Mouse (Mus musculus): ENCODE measurements around the gene Zfp398. TPM values are rescaled to one million over a fixed set of nuclear protein-coding genes. Genes with fewer than 3 reads are reported as not detected.

Gene Zfp398
- polyA plus RNA-seq (2016; fragmentation: Nextera tagmentation; extraction: Ambion mirVana): 4.7 and 5.4 TPM in 2 replicates

GRCm38 (mm10) chr6:47835482-47835983 is at the start of gene Zfp398:
Gene Zfp398, plus strand, starts transcription at chr6:47835661.
- peak; percentile 97 for DNase-seq (ENCODE audit: low spot score)
- Histone ChIP-seq H3K4me3 (peak within 1 kb of the TSS; percentile 95), H3K27me3 (ENCODE audit: insufficient read depth, poor library complexity, severe bottlenecking) (no peaks in the 10 kb centered on the region), H3K27ac (peak within 1 kb of the TSS; percentile 94), H3K36me3 (no peaks in the 10 kb centered on the region), H3K4me1 (peaks cover 6% of the 10 kb centered on the region), H3K9me3 (no peaks in the 10 kb centered on the region)
- under 1% methylated on average over 52 of the region's 52 CpGs for WGBS

- H3K36me3 ChIP-seq: no peaks in the 10 kb centered on the region
Measured at GRCm38 (mm10) chr6:47787941-47788736, 47.3 kb upstream of the Zfp398 start.

GRCm38 (mm10) chr6:47788821-47789220 is 46.6 kb upstream of the Zfp398 start:
- Histone ChIP-seq H3K27me3 (ENCODE audit: insufficient read depth, poor library complexity, severe bottlenecking) (no peaks in the 10 kb centered on the region), H3K9me3 (no peaks in the 10 kb centered on the region), H3K4me3 (peak overlapping the region; percentile 70), H3K36me3 (no peaks in the 10 kb centered on the region), H3K27ac (peak overlapping the region; percentile 94), H3K4me1 (peaks cover 8% of the 10 kb centered on the region)
- no peak for DNase-seq (ENCODE audit: low spot score)
- WGBS: 50% methylated on average over 3 of the region's 3 CpGs

More at GRCm38 (mm10) chr6:47787941-47788736, 47.3 kb upstream of the Zfp398 start:
- peaks cover 8% of the 10 kb centered on the region for H3K4me1 ChIP-seq
- no peaks in the 10 kb centered on the region for H3K27me3 ChIP-seq (ENCODE audit: insufficient read depth, poor library complexity, severe bottlenecking)
- no peaks in the 10 kb centered on the region for H3K9me3 ChIP-seq
- WGBS: 1% methylated on average over 18 of the region's 18 CpGs
- peak; percentile 91 for DNase-seq (ENCODE audit: low spot score)
- H3K4me3 ChIP-seq: peak overlapping the region; percentile 70
- H3K27ac ChIP-seq: peak overlapping the region; percentile 94

- Histone ChIP-seq H3K4me1 (peaks cover 8% of the 10 kb centered on the region), H3K36me3 (peaks cover 14% of the 10 kb centered on the region), H3K27me3 (ENCODE audit: insufficient read depth, poor library complexity, severe bottlenecking) (no peaks in the 10 kb centered on the region), H3K4me3 (no peak overlapping the region), H3K9me3 (no peaks in the 10 kb centered on the region), H3K27ac (no peak overlapping the region)
- 45% methylated on average over 2 of the region's 2 CpGs for WGBS
- DNase-seq (ENCODE audit: low spot score): no peak
Measured at GRCm38 (mm10) chr6:47790745-47791144, 44.7 kb upstream of the Zfp398 start.

- H3K27ac ChIP-seq: no peak overlapping the region
- H3K27me3 ChIP-seq (ENCODE audit: insufficient read depth, poor library complexity, severe bottlenecking): no peaks in the 10 kb centered on the region
- no peak for DNase-seq (ENCODE audit: low spot score)
- H3K4me3 ChIP-seq: no peak overlapping the region
- H3K36me3 ChIP-seq: peaks cover 31% of the 10 kb centered on the region
- WGBS: 79% methylated on average over 2 of the region's 2 CpGs
- peaks cover 8% of the 10 kb centered on the region for H3K4me1 ChIP-seq
- no peaks in the 10 kb centered on the region for H3K9me3 ChIP-seq
Measured at GRCm38 (mm10) chr6:47792533-47792932, 42.9 kb upstream of the Zfp398 start.

GRCm38 (mm10) chr6:47793284-47793683 is 42.2 kb upstream of the Zfp398 start:
- Histone ChIP-seq H3K27ac (no peak overlapping the region), H3K4me3 (no peak overlapping the region), H3K9me3 (no peaks in the 10 kb centered on the region), H3K4me1 (peaks cover 8% of the 10 kb centered on the region), H3K36me3 (peaks cover 38% of the 10 kb centered on the region), H3K27me3 (ENCODE audit: insufficient read depth, poor library complexity, severe bottlenecking) (no peaks in the 10 kb centered on the region)
- no peak for DNase-seq (ENCODE audit: low spot score)
- WGBS: 71% methylated on average over 5 of the region's 5 CpGs

GRCm38 (mm10) chr6:47794106-47794830 is 41.2 kb upstream of the Zfp398 start:
- no peak for DNase-seq (ENCODE audit: low spot score)
- no peaks in the 10 kb centered on the region for H3K4me1 ChIP-seq
- H3K27ac ChIP-seq: no peak overlapping the region
- 64% methylated on average over 10 of the region's 10 CpGs for WGBS
- H3K27me3 ChIP-seq (ENCODE audit: insufficient read depth, poor library complexity, severe bottlenecking): no peaks in the 10 kb centered on the region
- no peak overlapping the region for H3K4me3 ChIP-seq
- H3K36me3 ChIP-seq: peaks cover 48% of the 10 kb centered on the region
- no peaks in the 10 kb centered on the region for H3K9me3 ChIP-seq

- no peak overlapping the region for H3K27ac ChIP-seq
Measured at GRCm38 (mm10) chr6:47799079-47799478, 36.4 kb upstream of the Zfp398 start.

GRCm38 (mm10) chr6:47805520-47805919 is 29.9 kb upstream of the Zfp398 start:
- H3K27me3 ChIP-seq (ENCODE audit: insufficient read depth, poor library complexity, severe bottlenecking): no peaks in the 10 kb centered on the region
- H3K4me1 ChIP-seq: peaks cover 11% of the 10 kb centered on the region
- no peak overlapping the region for H3K27ac ChIP-seq
- DNase-seq (ENCODE audit: low spot score): no peak
- WGBS: 79% methylated on average over 2 of the region's 2 CpGs
- H3K36me3 ChIP-seq: peaks cover 70% of the 10 kb centered on the region
- no peaks in the 10 kb centered on the region for H3K9me3 ChIP-seq
- H3K4me3 ChIP-seq: no peak overlapping the region

More at GRCm38 (mm10) chr6:47799079-47799478, 36.4 kb upstream of the Zfp398 start:
- H3K36me3 ChIP-seq: peaks cover 96% of the 10 kb centered on the region
- no peaks in the 10 kb centered on the region for H3K4me1 ChIP-seq
- no peaks in the 10 kb centered on the region for H3K9me3 ChIP-seq
- WGBS: 50% methylated on average over 6 of the region's 6 CpGs
- no peak for DNase-seq (ENCODE audit: low spot score)
- H3K27me3 ChIP-seq (ENCODE audit: insufficient read depth, poor library complexity, severe bottlenecking): no peaks in the 10 kb centered on the region
- no peak overlapping the region for H3K4me3 ChIP-seq

GRCm38 (mm10) chr6:47807419-47807818 is 28.0 kb upstream of the Zfp398 start:
- DNase-seq (ENCODE audit: low spot score): no peak
- no peak overlapping the region for H3K27ac ChIP-seq
- no peaks in the 10 kb centered on the region for H3K9me3 ChIP-seq
- peaks cover 24% of the 10 kb centered on the region for H3K4me1 ChIP-seq
- H3K4me3 ChIP-seq: no peak overlapping the region
- 89% methylated on average over 2 of the region's 2 CpGs for WGBS
- no peaks in the 10 kb centered on the region for H3K27me3 ChIP-seq (ENCODE audit: insufficient read depth, poor library complexity, severe bottlenecking)
- H3K36me3 ChIP-seq: peaks cover 51% of the 10 kb centered on the region

- H3K27ac ChIP-seq: no peak overlapping the region
- DNase-seq (ENCODE audit: low spot score): no peak
- WGBS: 88% methylated on average over 5 of the region's 5 CpGs
Measured at GRCm38 (mm10) chr6:47808545-47808944, 26.9 kb upstream of the Zfp398 start.

GRCm38 (mm10) chr6:47809053-47809452 is 26.4 kb upstream of the Zfp398 start:
- Histone ChIP-seq H3K4me3 (no peak overlapping the region), H3K27ac (no peak overlapping the region), H3K27me3 (ENCODE audit: insufficient read depth, poor library complexity, severe bottlenecking) (no peaks in the 10 kb centered on the region), H3K9me3 (no peaks in the 10 kb centered on the region), H3K36me3 (peaks cover 34% of the 10 kb centered on the region), H3K4me1 (peaks cover 24% of the 10 kb centered on the region)
- no peak for DNase-seq (ENCODE audit: low spot score)
- whole genome bisulfite sequencing: 81% methylated on average over 4 of the region's 4 CpGs

More at GRCm38 (mm10) chr6:47808545-47808944, 26.9 kb upstream of the Zfp398 start:
- Histone ChIP-seq H3K4me3 (no peak overlapping the region), H3K36me3 (peaks cover 40% of the 10 kb centered on the region), H3K27me3 (ENCODE audit: insufficient read depth, poor library complexity, severe bottlenecking) (no peaks in the 10 kb centered on the region), H3K4me1 (peaks cover 24% of the 10 kb centered on the region), H3K9me3 (no peaks in the 10 kb centered on the region)

- Histone ChIP-seq H3K27me3 (ENCODE audit: insufficient read depth, poor library complexity, severe bottlenecking) (no peaks in the 10 kb centered on the region), H3K9me3 (no peaks in the 10 kb centered on the region), H3K27ac (no peak overlapping the region), H3K36me3 (peaks cover 23% of the 10 kb centered on the region), H3K4me3 (no peak overlapping the region), H3K4me1 (peaks cover 24% of the 10 kb centered on the region)
- no peak for DNase-seq (ENCODE audit: low spot score)
- WGBS: 75% methylated on average over 2 of the region's 2 CpGs
Measured at GRCm38 (mm10) chr6:47810181-47810580, 25.3 kb upstream of the Zfp398 start.
